Comparison of ENCODE assay signal across 8 mouse cellular contexts in genomic region chr4:133092453-133092901, GRCm38 (mm10). TPM values are rescaled to one million over a fixed set of nuclear protein-coding genes. Genes with fewer than 3 reads are reported as not detected.
A peak's percentile ranks its signal among the peaks of the same experiment; 100 is the strongest.
DNase-seq lines count a peak whose midpoint lies in the region; ATAC-seq and TF ChIP-seq lines count a peak whose summit lies in the region.

No protein-coding gene starts in this region.

- H3K27ac ChIP-seq in liver, embryonic 14.5 days: no peak overlapping the region
- no peak overlapping the region for H3K27ac ChIP-seq in neural tube, embryonic 11.5 days (ENCODE audit: low read depth, low read length)

- TF ChIP-seq EP300 in liver, embryonic 14.5 days (IDR thresholded peaks at IDR 0.05; ENCODE audit: low read depth): no peak

- H3K4me2 ChIP-seq in liver, embryonic 14.5 days (ENCODE audit: low read depth): peak overlapping the region; percentile 24
- no peak overlapping the region; the same call in 1 of the 2 replicates for H3K4me2 ChIP-seq in neural tube, embryonic 11.5 days (ENCODE audit: low read depth)

- no peak overlapping the region for H3K9ac ChIP-seq in liver, embryonic 14.5 days (replicated peaks)
- H3K9ac ChIP-seq in neural tube, embryonic 11.5 days (ENCODE audit: low read length): peak overlapping the region; percentile 50

- WGBS in liver, embryonic 14.5 days (ENCODE audit: insufficient replicate concordance): 2% methylated on average over 18 of the region's 18 CpGs
- WGBS in neural tube, embryonic 11.5 days: 14% methylated on average over 18 of the region's 18 CpGs

- no peak for ATAC-seq in liver, embryonic 14.5 days (ENCODE audit: insufficient read depth)
- ATAC-seq in neural tube, embryonic 11.5 days (ENCODE audit: insufficient read depth, low FRiP score, low TSS enrichment): no peak

- no peak overlapping the region for H3K4me3 ChIP-seq in liver, embryonic 14.5 days (ENCODE audit: insufficient read depth in 1 of 2, low read depth in 2 of 2, low read length in 2 of 2)
- no peak overlapping the region for H3K4me3 ChIP-seq in neural tube, embryonic 11.5 days (ENCODE audit: low read depth, low read length)

- H3K36me3 ChIP-seq in liver, embryonic 14.5 days (replicated peaks; ENCODE audit: control insufficient read depth, insufficient read depth, low read depth): no peaks in the 10 kb centered on the region
- H3K36me3 ChIP-seq in neural tube, embryonic 11.5 days (ENCODE audit: control insufficient read depth, insufficient read depth, low read length): no peaks in the 10 kb centered on the region

- H3K4me1 ChIP-seq in liver, embryonic 14.5 days (replicated peaks; ENCODE audit: control insufficient read depth in 2 of 2, insufficient read depth in 2 of 2, low read length in 1 of 2): peaks cover 0 to 19% of the 10 kb centered on the region in 2 experiments; a peak in 3 of 4 replicates
- peaks cover 29% of the 10 kb centered on the region for H3K4me1 ChIP-seq in neural tube, embryonic 11.5 days (ENCODE audit: control insufficient read depth, insufficient read depth, low read length)

- H3K9me3 ChIP-seq in liver, embryonic 14.5 days (ENCODE audit: control insufficient read depth, low read length): no peaks in the 10 kb centered on the region
- no peaks in the 10 kb centered on the region for H3K9me3 ChIP-seq in neural tube, embryonic 11.5 days (ENCODE audit: control insufficient read depth, low read length)

- peak; percentile 56 for DNase-seq in ovary, adult 18-20 months (ENCODE audit: low spot score)
- no peak for DNase-seq in ovary, postnatal 14 days (ENCODE audit: low spot score)
- DNase-seq in cerebellum, adult 9-11 months: peak; percentile 67
- peak; percentile 63 to 65 for DNase-seq in heart, adult 9 months (ENCODE audit: low spot score in 2 of 2)
- DNase-seq in kidney, adult 11 months: peak; percentile 58
- no peak for DNase-seq in liver, embryonic 14.5 days (ENCODE audit: low read depth in 3 of 3, low spot score in 3 of 3)
- peak; percentile 56 for DNase-seq in neural tube, embryonic 11.5 days (ENCODE audit: low spot score)
- DNase-seq in thymus, postnatal 4 days: peak; percentile 81

- no peak for TF ChIP-seq CTCF in liver, embryonic 14.5 days (IDR thresholded peaks at IDR 0.05; ENCODE audit: low read depth)

- peaks cover 42% of the 10 kb centered on the region for H3K27me3 ChIP-seq in liver, embryonic 14.5 days (ENCODE audit: control insufficient read depth, insufficient read depth, low read length)
- H3K27me3 ChIP-seq in neural tube, embryonic 11.5 days (ENCODE audit: control insufficient read depth, insufficient read depth, low read length): no peaks in the 10 kb centered on the region

RNA-seq across cellular contexts. Expression of gene Wasf2, which starts 37.8 kb away (rescaled TPM):
- 11.4 and 12.0 TPM in 2 replicates for polyA plus RNA-seq in liver, embryonic 14.5 days (2012; rRNA removed)
- polyA plus RNA-seq in liver, embryonic 14.5 days (2014; fragmentation: Nextera tagmentation; extraction: Ambion mirVana): 31.4 and 33.9 TPM in 2 replicates
- polyA plus RNA-seq in neural tube, embryonic 11.5 days (2014; fragmentation: Nextera tagmentation; extraction: Ambion mirVana): 33.0 and 39.0 TPM in 2 replicates

Comparison
In these comparisons a context has a peak if more than half of its experiments do, and no peak if none do; other contexts are left out.
1. DNase-seq: peak in ovary, adult 18-20 months (single experiment), cerebellum, adult 9-11 months (single experiment), heart, adult 9 months (2 of 2), kidney, adult 11 months (single experiment), neural tube, embryonic 11.5 days (single experiment) and thymus, postnatal 4 days (single experiment); none in ovary, postnatal 14 days (single experiment) and liver, embryonic 14.5 days (0 of 3).